Mouse (Mus musculus): ENCODE results near the gene Tvp23b. TPM values are rescaled to one million over a fixed set of nuclear protein-coding genes. Genes with fewer than 3 reads are reported as not detected.
A peak's percentile ranks its signal among the peaks of the same experiment; 100 is the strongest.

The Tvp23b gene
- polyA plus RNA-seq, 1 experiment, result 21.4 TPM

- no peak for DNase-seq
- WGBS, result 86% methylated on average over 9 of the region's 9 CpGs
- TF ChIP-seq POLR2A (IDR thresholded peaks at IDR 0.05; ENCODE audit: borderline replicate concordance, extremely low read depth, low read depth, low read length) (no peak), CTCF (IDR thresholded peaks at IDR 0.05; ENCODE audit: insufficient read depth, low read length) (no peak)
- no peak overlapping the region for H3K4me3 ChIP-seq (replicated peaks; ENCODE audit: extremely low read depth, low read depth, low read length)
- H3K4me1 ChIP-seq (ENCODE audit: control insufficient read depth, insufficient read depth, low read length), result peaks cover 3% of the 10 kb centered on the region; the same call in 1 of the 2 replicates
Measured at GRCm38 (mm10) chr11:62933099-62933498, 53.8 kb downstream of the Tvp23b start.

DNA sequence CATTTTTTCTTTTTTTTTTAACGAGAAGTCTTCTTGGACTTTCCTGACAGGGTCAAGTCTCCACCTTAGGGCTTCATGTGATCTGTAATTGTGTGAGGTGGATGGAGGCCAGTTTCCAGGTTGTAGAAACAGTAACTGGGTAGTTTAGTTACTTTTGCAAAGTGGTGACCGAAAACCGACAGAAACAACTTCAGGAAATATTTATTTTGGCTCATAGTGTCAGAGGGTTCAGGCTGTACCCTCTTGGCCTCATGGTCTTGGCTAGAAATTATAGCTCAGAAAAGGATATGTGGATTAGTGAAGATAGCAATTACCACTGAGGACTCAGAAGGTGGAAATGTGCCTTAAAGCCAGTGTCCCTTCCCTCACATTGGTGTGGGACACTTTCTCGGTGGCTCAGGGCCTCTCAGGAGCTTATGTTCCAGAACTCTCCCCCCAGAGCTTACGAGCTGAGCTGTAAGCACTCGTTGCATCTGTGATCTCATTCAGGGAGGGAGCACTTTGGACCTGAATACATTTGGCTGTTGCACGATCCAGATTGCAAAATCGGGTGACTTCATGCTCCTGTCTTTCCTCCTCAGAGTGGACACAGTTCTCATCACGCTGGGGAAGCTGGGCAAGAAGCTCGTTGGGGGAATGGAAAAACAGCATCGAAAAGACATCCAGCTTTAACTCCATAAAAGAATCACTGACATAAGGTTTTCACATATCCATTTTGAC lies 55.7 kb downstream of the Tvp23b start:
- no peak for TF ChIP-seq CTCF (IDR thresholded peaks at IDR 0.05; ENCODE audit: insufficient read depth, low read length)
- TF ChIP-seq POLR2A (IDR thresholded peaks at IDR 0.05; ENCODE audit: borderline replicate concordance, extremely low read depth, low read depth, low read length), result no peak
- 0 out of 2 replicates have a peak, but pooled peaks cover 3% of the 10 kb centered on the region for H3K4me1 ChIP-seq (ENCODE audit: control insufficient read depth, insufficient read depth, low read length)
- no peak for DNase-seq
- WGBS, result 71% methylated on average over 11 of the region's 11 CpGs
- H3K4me3 ChIP-seq (replicated peaks; ENCODE audit: extremely low read depth, low read depth, low read length), result no peak overlapping the region

GRCm38 (mm10) chr11:62937986-62938385 lies 58.7 kb downstream of the Tvp23b start:
- TF ChIP-seq CTCF (IDR thresholded peaks at IDR 0.05; ENCODE audit: insufficient read depth, low read length) (no peak), POLR2A (IDR thresholded peaks at IDR 0.05; ENCODE audit: borderline replicate concordance, extremely low read depth, low read depth, low read length) (no peak)
- WGBS, result 40% methylated on average over 6 of the region's 6 CpGs
- Histone ChIP-seq H3K4me1 (ENCODE audit: control insufficient read depth, insufficient read depth, low read length) (no peaks in the 10 kb centered on the region), H3K4me3 (replicated peaks; ENCODE audit: extremely low read depth, low read depth, low read length) (no peak overlapping the region)
- no peak for DNase-seq

DNA sequence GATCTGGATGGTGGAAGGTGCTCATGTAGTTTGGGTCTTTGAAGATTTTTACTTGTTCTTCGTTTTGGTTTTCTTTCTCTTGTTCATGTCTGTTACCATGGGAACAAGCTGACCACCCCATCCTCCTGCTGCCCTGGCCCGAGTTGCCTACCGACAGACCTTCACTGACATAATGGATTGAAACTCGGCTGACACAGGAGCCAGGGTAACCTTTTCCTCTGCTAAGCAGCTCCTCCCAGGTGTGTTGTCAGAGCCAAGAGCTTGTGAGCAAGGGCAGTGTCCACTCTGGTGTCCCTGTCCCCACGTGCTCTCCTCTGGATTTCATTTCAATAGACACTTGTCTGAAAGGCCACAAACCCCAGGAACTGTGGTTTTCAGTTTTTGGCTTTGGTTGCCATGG lies 59.7 kb downstream of the Tvp23b start:
- no peak for TF ChIP-seq CTCF (IDR thresholded peaks at IDR 0.05; ENCODE audit: insufficient read depth, low read length)
- no peak for TF ChIP-seq POLR2A (IDR thresholded peaks at IDR 0.05; ENCODE audit: borderline replicate concordance, extremely low read depth, low read depth, low read length)
- DNase-seq, result no peak
- Histone ChIP-seq H3K4me1 (ENCODE audit: control insufficient read depth, insufficient read depth, low read length) (no peaks in the 10 kb centered on the region), H3K4me3 (replicated peaks; ENCODE audit: extremely low read depth, low read depth, low read length) (no peak overlapping the region)
- 75% methylated on average over 5 of the region's 5 CpGs for WGBS

DNA sequence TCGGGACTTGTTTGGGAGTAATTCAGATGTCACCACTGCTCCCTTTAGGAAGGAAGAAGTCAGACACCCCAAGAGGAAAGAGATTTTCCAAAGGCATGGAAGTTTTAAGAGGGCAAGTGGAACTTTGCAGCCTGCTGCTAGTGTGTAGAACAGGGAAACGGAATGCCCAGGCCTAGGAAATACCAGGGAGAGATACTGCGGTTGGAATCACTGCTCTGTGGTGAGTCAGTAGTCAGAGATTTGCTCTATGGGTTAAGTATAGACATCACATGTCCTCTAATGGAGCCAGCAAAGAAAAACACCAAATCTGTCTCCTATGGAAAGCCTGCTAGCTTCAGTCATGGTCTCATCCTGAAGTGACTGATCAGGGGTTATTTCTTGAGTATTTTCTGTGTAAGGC lies 60.9 kb downstream of the Tvp23b start:
- TF ChIP-seq POLR2A (IDR thresholded peaks at IDR 0.05; ENCODE audit: borderline replicate concordance, extremely low read depth, low read depth, low read length) (no peak), CTCF (IDR thresholded peaks at IDR 0.05; ENCODE audit: insufficient read depth, low read length) (no peak)
- Histone ChIP-seq H3K4me3 (replicated peaks; ENCODE audit: extremely low read depth, low read depth, low read length) (no peak overlapping the region), H3K4me1 (ENCODE audit: control insufficient read depth, insufficient read depth, low read length) (no peaks in the 10 kb centered on the region)
- no peak for DNase-seq
- WGBS, result 83% methylated on average over 3 of the region's 3 CpGs

- DNase-seq, result no peak
- Histone ChIP-seq H3K4me1 (ENCODE audit: control insufficient read depth, insufficient read depth, low read length) (no peaks in the 10 kb centered on the region), H3K4me3 (replicated peaks; ENCODE audit: extremely low read depth, low read depth, low read length) (no peak overlapping the region)
- TF ChIP-seq POLR2A (IDR thresholded peaks at IDR 0.05; ENCODE audit: borderline replicate concordance, extremely low read depth, low read depth, low read length) (no peak), CTCF (IDR thresholded peaks at IDR 0.05; ENCODE audit: insufficient read depth, low read length) (no peak)
- WGBS, result 39% methylated on average over 6 of the region's 6 CpGs
Measured at GRCm38 (mm10) chr11:62943538-62943937, 64.3 kb downstream of the Tvp23b start.

- no peak overlapping the region for H3K4me3 ChIP-seq (replicated peaks; ENCODE audit: extremely low read depth, low read depth, low read length)
- no peak for DNase-seq
- H3K4me1 ChIP-seq (ENCODE audit: control insufficient read depth, insufficient read depth, low read length), result no peaks in the 10 kb centered on the region
- WGBS, result 70% methylated on average over 4 of the region's 4 CpGs
- TF ChIP-seq CTCF (IDR thresholded peaks at IDR 0.05; ENCODE audit: insufficient read depth, low read length) (no peak), POLR2A (IDR thresholded peaks at IDR 0.05; ENCODE audit: borderline replicate concordance, extremely low read depth, low read depth, low read length) (no peak)
Measured at GRCm38 (mm10) chr11:62945514-62945913, 66.3 kb downstream of the Tvp23b start.

GRCm38 (mm10) chr11:62949548-62949947 lies 70.3 kb downstream of the Tvp23b start:
- no peak for DNase-seq
- TF ChIP-seq POLR2A (IDR thresholded peaks at IDR 0.05; ENCODE audit: borderline replicate concordance, extremely low read depth, low read depth, low read length), result no peak
- TF ChIP-seq CTCF (IDR thresholded peaks at IDR 0.05; ENCODE audit: insufficient read depth, low read length), result no peak
- Histone ChIP-seq H3K4me3 (replicated peaks; ENCODE audit: extremely low read depth, low read depth, low read length) (no peak overlapping the region), H3K4me1 (ENCODE audit: control insufficient read depth, insufficient read depth, low read length) (no peaks in the 10 kb centered on the region)
- WGBS, result 81% methylated on average over 1 of the region's 1 CpGs

- 79% methylated on average over 3 of the region's 3 CpGs for WGBS
- H3K4me3 ChIP-seq (replicated peaks; ENCODE audit: extremely low read depth, low read depth, low read length), result no peak within 1 kb of the TSS
- TF ChIP-seq POLR2A (IDR thresholded peaks at IDR 0.05; ENCODE audit: borderline replicate concordance, extremely low read depth, low read depth, low read length), result no peak
- TF ChIP-seq CTCF (IDR thresholded peaks at IDR 0.05; ENCODE audit: insufficient read depth, low read length), result no peak
- DNase-seq, result no peak
- H3K4me1 ChIP-seq (ENCODE audit: control insufficient read depth, insufficient read depth, low read length), result no peaks in the 10 kb centered on the region; the same call in 1 of the 2 replicates
Measured at GRCm38 (mm10) chr11:62951012-62951411, 71.8 kb downstream of the Tvp23b start, which contains the start of gene Cdrt4. Gene Cdrt4 (plus strand): TSS chr11:62951193.

DNA sequence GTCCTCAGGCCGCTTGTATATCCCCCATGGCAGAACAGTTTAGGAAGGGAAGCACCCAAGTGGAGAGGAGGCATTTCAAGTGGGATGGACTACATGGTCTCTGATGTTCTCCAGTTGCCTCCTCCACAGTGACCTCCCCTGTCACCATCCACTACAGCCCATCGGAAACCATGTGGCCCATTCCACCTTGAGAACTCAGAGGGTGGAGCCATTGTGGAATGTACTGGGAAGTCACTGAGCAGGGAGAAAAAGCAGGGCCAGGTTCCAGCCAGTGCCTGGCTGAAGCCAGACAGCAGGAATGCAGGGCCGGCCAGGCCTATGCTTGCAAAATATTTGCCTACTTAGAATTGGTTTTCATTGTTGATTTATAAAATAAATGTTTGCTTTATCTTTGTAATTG lies 75.5 kb downstream of the Tvp23b start:
- H3K4me1 ChIP-seq (ENCODE audit: control insufficient read depth, insufficient read depth, low read length), result no peaks in the 10 kb centered on the region; the same call in 1 of the 2 replicates
- H3K4me3 ChIP-seq (replicated peaks; ENCODE audit: extremely low read depth, low read depth, low read length), result no peak overlapping the region
- no peak for TF ChIP-seq POLR2A (IDR thresholded peaks at IDR 0.05; ENCODE audit: borderline replicate concordance, extremely low read depth, low read depth, low read length)
- TF ChIP-seq CTCF (IDR thresholded peaks at IDR 0.05; ENCODE audit: insufficient read depth, low read length), result no peak
- WGBS, result 52% methylated on average over 2 of the region's 3 CpGs
- DNase-seq, result peak; percentile 50

All from lung, adult 2 months (tissue).